Mouse (Mus musculus) neural tube, embryonic 14.5 days (tissue): ENCODE measurements at regions not wholly inside any gene's neighbourhood (a gene's known extent, or its start where the extent isn't known, plus 50 kb on each side); places are given as distances from the start of the nearest gene placed in this dataset.
A peak's percentile ranks its signal among the peaks of the same experiment; 100 is the strongest.

Experiments used
- ATAC-seq: fragments of 200-750 bp; cut with Nextera tagmentation; 2 replicates; pipeline ENCODE4 v1.8.0; 2017; ENCODE audit warnings: low read depth, mild to moderate bottlenecking, moderate TSS enrichment, moderate library complexity
- H3K27ac ChIP-seq: fragments of 300-500 bp; sonication (generic); 2 replicates; pipeline ENCODE4 v1.5.1; 2014; ENCODE audit warnings: low read depth, mild to moderate bottlenecking, control low read depth, low read length, moderate library complexity, mixed read lengths
- H3K27me3 ChIP-seq: fragments of 300-500 bp; sonication (generic); 2 replicates; pipeline ENCODE4 v1.6.1; 2014; ENCODE audit warnings: low read length; ENCODE audit not compliant: control insufficient read depth, insufficient read depth
- H3K36me3 ChIP-seq: fragments of 300-500 bp; sonication (generic); 2 replicates; pipeline ENCODE4 v1.6.1; 2014; ENCODE audit warnings: low read length, mixed read lengths; ENCODE audit not compliant: control insufficient read depth, insufficient read depth
- H3K4me1 ChIP-seq: fragments of 300-500 bp; sonication (generic); 2 replicates; pipeline ENCODE4 v1.6.1; 2014; ENCODE audit warnings: low read length; ENCODE audit not compliant: control insufficient read depth, insufficient read depth
- H3K4me2 ChIP-seq: fragments of 300-500 bp; sonication (generic); 2 replicates; pipeline ENCODE4 v1.6.1; 2014; ENCODE audit warnings: mild to moderate bottlenecking, low read depth, low read length, control low read depth
- H3K4me3 ChIP-seq: fragments of 300-500 bp; sonication (generic); 2 replicates; pipeline ENCODE4 v1.5.1; 2014; ENCODE audit warnings: low read depth, low read length, control low read depth, mixed read lengths
- H3K9ac ChIP-seq: fragments of 300-500 bp; sonication (generic); replicated peaks from 2 replicates; pipeline ENCODE4 v1.6.1; 2014; ENCODE audit warnings: low read depth, mild to moderate bottlenecking, control low read depth, low read length, mixed read lengths
- H3K9me3 ChIP-seq: fragments of 300-500 bp; sonication (generic); 2 replicates; pipeline ENCODE4 v1.6.1; 2016; ENCODE audit warnings: low read length; ENCODE audit not compliant: control insufficient read depth
- WGBS: fragments of 180-500 bp; shearing (Covaris S2); extraction: QIAGEN DNeasy Blood & Tissue Kit; methylation state at CpG from one replicate; pipeline ENCODE4 v1.1.7; 2014; 5-methylcytosine and 5-hydroxymethylcytosine counted together

GRCm38 (mm10) chr5:83533901-83534300 is 178.9 kb upstream of the Tecrl start:
- H3K36me3 ChIP-seq: no peaks in the 10 kb centered on the region
- WGBS: 36% methylated on average over 3 of the region's 3 CpGs
- no peak overlapping the region for H3K9ac ChIP-seq
- H3K4me3 ChIP-seq: no peak overlapping the region
- no peaks in the 10 kb centered on the region for H3K9me3 ChIP-seq
- no peaks in the 10 kb centered on the region for H3K27me3 ChIP-seq
- H3K4me2 ChIP-seq: no peak overlapping the region
- H3K27ac ChIP-seq: no peak overlapping the region
- ATAC-seq: 0 out of 2 replicates have a peak, but pooled peaks have one; percentile 51
- H3K4me1 ChIP-seq: no peaks in the 10 kb centered on the region

DNA sequence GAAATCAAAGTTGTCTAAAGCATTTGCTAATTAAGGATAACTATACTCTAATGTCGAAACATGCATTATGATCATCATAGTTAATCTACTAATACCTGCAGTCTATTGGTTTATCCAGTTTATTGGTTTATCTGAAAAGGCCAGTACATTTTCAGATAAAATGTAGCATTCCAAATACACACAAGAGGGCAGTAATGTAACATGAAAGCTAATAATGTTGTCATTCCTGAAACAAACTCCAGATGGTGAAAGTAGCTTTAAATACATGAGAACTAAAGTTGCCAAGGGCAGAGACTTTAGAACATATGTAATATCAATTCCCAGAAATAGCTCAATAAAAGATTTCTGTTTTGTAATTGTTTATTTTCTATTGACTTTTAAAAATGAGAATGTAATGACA is 163.7 kb upstream of the Tecrl start:
- Histone ChIP-seq H3K4me1 (no peaks in the 10 kb centered on the region), H3K27me3 (no peaks in the 10 kb centered on the region), H3K9ac (no peak overlapping the region), H3K36me3 (no peaks in the 10 kb centered on the region), H3K4me2 (no peak overlapping the region), H3K4me3 (no peak overlapping the region), H3K9me3 (no peaks in the 10 kb centered on the region), H3K27ac (no peak overlapping the region)
- no peak for ATAC-seq
- WGBS: 66% methylated on average over 1 of the region's 1 CpGs

DNA sequence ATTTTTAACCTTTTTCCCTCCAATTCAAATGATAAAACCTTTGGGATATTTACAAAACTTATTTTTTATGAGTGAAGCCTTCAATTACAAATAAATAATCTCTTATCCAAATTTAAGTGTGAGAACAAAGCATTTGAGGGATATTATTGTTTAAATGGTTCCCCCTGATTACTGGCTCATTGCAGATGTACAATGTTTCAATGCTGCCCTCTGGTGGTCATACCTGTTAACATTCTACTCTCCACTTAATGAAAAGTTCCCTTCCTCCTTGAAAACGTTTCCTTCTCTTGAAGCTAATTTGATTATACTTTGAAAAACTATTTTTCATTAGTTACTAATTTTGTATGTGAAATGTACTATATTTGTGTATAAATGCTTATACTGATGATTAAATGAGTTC is 129.1 kb upstream of the Tecrl start:
- 11% methylated on average over 1 of the region's 1 CpGs for WGBS
- no peak overlapping the region for H3K4me3 ChIP-seq
- no peaks in the 10 kb centered on the region for H3K27me3 ChIP-seq
- no peaks in the 10 kb centered on the region for H3K4me1 ChIP-seq
- H3K4me2 ChIP-seq: no peak overlapping the region
- H3K36me3 ChIP-seq: no peaks in the 10 kb centered on the region
- H3K9me3 ChIP-seq: no peaks in the 10 kb centered on the region
- H3K9ac ChIP-seq: no peak overlapping the region
- no peak overlapping the region for H3K27ac ChIP-seq
- peak; percentile 60; the same call in 1 of the 2 replicates for ATAC-seq

DNA sequence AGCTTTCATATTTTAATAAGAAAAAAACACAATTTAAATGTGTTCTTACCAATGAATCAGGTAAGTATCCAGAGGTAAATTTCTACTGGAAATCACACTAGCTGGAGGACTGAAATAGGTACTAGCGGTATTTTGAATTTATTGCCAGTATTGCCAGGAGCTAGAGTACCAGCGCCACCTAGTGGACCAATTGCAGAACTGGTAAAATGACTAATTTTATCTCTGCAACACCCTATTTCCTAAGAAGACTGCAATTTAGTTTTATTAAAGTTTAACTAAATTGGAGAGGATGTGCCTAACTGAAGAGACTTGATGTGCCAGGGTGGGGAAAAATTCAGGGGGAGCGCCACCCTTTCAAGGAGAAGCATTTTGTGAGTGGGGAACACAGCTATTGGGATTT is 85.3 kb upstream of the Tecrl start:
- Histone ChIP-seq H3K4me3 (no peak overlapping the region), H3K9ac (no peak overlapping the region), H3K9me3 (no peaks in the 10 kb centered on the region), H3K36me3 (no peaks in the 10 kb centered on the region), H3K4me2 (no peak overlapping the region), H3K4me1 (no peaks in the 10 kb centered on the region), H3K27me3 (no peaks in the 10 kb centered on the region), H3K27ac (no peak overlapping the region)
- peak; percentile 51; the same call in 1 of the 2 replicates for ATAC-seq
- 4% methylated on average over 3 of the region's 3 CpGs for WGBS

DNA sequence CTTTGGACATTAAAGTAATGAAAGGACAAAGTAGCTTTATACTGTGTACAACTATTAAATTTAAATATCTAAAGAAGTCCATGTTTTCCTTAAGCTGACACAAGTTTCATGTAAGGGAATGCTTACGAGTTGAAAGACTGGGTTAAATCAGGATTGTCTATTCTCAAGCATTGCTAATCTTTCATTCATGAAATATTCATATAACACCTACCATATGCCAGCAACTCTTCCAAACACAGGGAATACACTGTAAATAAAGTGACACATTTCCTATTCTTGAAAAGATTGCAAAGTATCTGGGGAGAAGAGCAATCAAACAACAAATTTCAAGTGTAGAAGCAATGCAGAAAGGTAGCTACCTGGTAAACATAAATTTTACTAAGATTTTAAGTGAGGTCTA is 81.5 kb upstream of the Tecrl start:
- Histone ChIP-seq H3K27ac (no peak overlapping the region), H3K9ac (no peak overlapping the region), H3K27me3 (no peaks in the 10 kb centered on the region), H3K9me3 (no peaks in the 10 kb centered on the region), H3K36me3 (no peaks in the 10 kb centered on the region), H3K4me3 (no peak overlapping the region), H3K4me2 (no peak overlapping the region), H3K4me1 (no peaks in the 10 kb centered on the region)
- WGBS: 71% methylated on average over 1 of the region's 1 CpGs
- ATAC-seq: no peak

DNA sequence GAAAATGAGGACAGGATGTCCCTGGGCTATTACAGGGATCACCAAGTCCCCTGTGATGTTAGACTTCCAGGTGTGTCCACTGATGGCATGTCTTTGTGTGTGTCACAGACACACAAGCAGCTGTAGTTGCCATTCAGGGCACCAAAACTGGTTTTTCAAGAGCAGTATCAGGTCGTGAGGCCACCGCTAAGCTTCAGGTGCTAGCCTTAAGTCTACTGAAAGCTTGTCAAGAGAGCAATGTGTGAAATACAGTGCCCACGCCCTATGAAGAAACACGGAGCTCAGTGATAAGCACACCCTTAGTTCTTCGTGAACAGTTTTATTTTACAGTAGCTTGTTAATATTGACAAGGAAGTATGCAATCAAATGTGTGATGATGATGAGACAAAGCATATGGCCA is 66.7 kb upstream of the Tecrl start:
- H3K27ac ChIP-seq: no peak overlapping the region
- H3K4me3 ChIP-seq: no peak overlapping the region
- H3K4me2 ChIP-seq: no peak overlapping the region
- H3K9ac ChIP-seq: no peak overlapping the region
- WGBS: 89% methylated on average over 5 of the region's 5 CpGs
- no peaks in the 10 kb centered on the region for H3K36me3 ChIP-seq
- no peaks in the 10 kb centered on the region for H3K9me3 ChIP-seq
- no peak for ATAC-seq
- no peaks in the 10 kb centered on the region for H3K4me1 ChIP-seq
- H3K27me3 ChIP-seq: no peaks in the 10 kb centered on the region

DNA sequence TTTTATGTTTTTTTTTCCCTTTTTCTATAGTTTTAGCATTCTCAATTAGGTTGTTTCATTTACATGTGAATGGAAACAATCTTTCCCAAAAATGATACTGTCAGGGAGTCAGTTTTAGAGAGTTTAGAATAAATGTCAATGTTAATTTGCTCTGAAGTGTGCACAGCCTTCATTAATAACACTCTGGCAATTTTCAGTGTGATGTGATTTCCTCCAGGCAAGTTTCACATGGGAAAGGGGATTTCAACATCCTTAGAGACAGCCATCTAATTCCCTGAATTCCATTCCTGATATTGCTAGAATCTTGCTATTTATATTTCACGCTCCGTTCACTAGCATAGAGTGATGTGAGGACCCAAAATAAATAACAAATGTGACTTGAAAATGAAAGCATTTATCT is 55.2 kb upstream of the Tecrl start:
- WGBS: 79% methylated on average over 2 of the region's 2 CpGs
- H3K36me3 ChIP-seq: no peaks in the 10 kb centered on the region

DNA sequence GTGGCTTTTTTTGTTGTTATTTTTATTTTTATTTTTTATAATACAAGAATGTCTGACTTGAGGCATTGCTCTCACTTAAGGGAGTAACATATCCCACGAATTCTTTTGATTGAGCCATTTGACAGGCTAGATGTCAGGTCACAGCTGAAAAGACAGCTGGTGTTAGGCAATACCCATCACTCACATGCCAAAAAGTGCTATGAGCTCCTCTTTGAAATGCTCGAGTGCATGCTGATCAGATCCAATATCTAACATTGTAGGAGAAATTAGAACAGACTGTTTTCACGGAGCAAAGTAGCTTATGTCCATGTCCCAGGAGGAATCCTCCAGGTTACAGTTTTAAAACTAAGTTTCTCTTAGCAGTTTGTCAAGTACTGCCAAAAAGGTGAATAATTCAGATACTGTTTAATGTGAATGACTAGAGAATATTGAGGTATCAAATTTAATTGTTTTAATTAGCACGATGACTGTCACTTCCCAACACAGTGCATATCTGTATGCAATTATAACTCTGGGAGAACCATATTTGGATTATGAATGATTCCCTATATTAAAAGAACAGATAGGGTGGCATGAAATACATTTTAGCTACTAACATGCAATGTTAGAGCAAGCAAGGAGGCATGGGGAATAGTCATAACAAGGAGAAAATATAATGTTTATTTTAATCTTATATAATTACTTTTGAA is 50.4 kb upstream of the Tecrl start:
- WGBS: 69% methylated on average over 4 of the region's 4 CpGs
- no peaks in the 10 kb centered on the region for H3K4me1 ChIP-seq
- no peak overlapping the region for H3K4me2 ChIP-seq
- no peak for ATAC-seq
- H3K4me3 ChIP-seq: no peak overlapping the region
- no peak overlapping the region for H3K27ac ChIP-seq
- no peaks in the 10 kb centered on the region for H3K36me3 ChIP-seq
- no peak overlapping the region for H3K9ac ChIP-seq
- no peaks in the 10 kb centered on the region for H3K27me3 ChIP-seq
- H3K9me3 ChIP-seq: no peaks in the 10 kb centered on the region

More for the DNA sequence above, 55.2 kb upstream of the Tecrl start:
- ATAC-seq: no peak
- Histone ChIP-seq H3K27me3 (no peaks in the 10 kb centered on the region), H3K4me1 (no peaks in the 10 kb centered on the region), H3K4me3 (no peak overlapping the region), H3K4me2 (no peak overlapping the region), H3K9me3 (no peaks in the 10 kb centered on the region), H3K27ac (no peak overlapping the region), H3K9ac (no peak overlapping the region)
